Mouse (Mus musculus) intestine, postnatal 0 days (tissue): ENCODE data around the gene Ppp3r2. TPM values are rescaled to one million over a fixed set of nuclear protein-coding genes. Genes with fewer than 3 reads are reported as not detected.

Experiments used
- ATAC-seq: fragments of 200-750 bp; cut with Nextera tagmentation; 2 replicates; pipeline ENCODE4 v1.8.0; 2017; ENCODE audit warnings: mild to moderate bottlenecking, moderate TSS enrichment, moderate library complexity
- H3K27ac ChIP-seq: fragments of 300-500 bp; sonication (generic); 2 replicates; pipeline ENCODE4 v1.5.1; 2014; ENCODE audit warnings: mild to moderate bottlenecking, low read depth, low read length, moderate library complexity
- H3K27me3 ChIP-seq: fragments of 300-500 bp; sonication (generic); replicated peaks from 2 replicates; pipeline ENCODE4 v1.6.1; 2014; ENCODE audit warnings: low read length, mixed read lengths; ENCODE audit not compliant: control insufficient read depth, insufficient read depth
- H3K36me3 ChIP-seq: fragments of 300-500 bp; sonication (generic); 2 replicates; pipeline ENCODE4 v1.6.1; 2014; ENCODE audit warnings: mild to moderate bottlenecking, moderate library complexity; ENCODE audit not compliant: control insufficient read depth, insufficient read depth
- H3K4me1 ChIP-seq: fragments of 300-500 bp; sonication (generic); replicated peaks from 2 replicates; pipeline ENCODE4 v1.6.1; 2014; ENCODE audit warnings: antibody characterized with exemption, low read length, mixed read lengths; ENCODE audit not compliant: control insufficient read depth, insufficient read depth
- H3K4me2 ChIP-seq: fragments of 300-500 bp; sonication (generic); replicated peaks from 2 replicates; pipeline ENCODE4 v1.6.1; 2014; ENCODE audit warnings: low read depth, mild to moderate bottlenecking, moderate library complexity
- H3K4me3 ChIP-seq: fragments of 300-500 bp; sonication (generic); 2 replicates; pipeline ENCODE4 v1.5.1; 2014; ENCODE audit warnings: low read depth, low read length
- H3K9ac ChIP-seq: fragments of 300-500 bp; sonication (generic); 2 replicates; pipeline ENCODE4 v1.6.1; 2014; ENCODE audit warnings: mild to moderate bottlenecking, low read depth, low read length
- H3K9me3 ChIP-seq: fragments of 300-500 bp; sonication (generic); 2 replicates; pipeline ENCODE4 v1.6.1; 2016; ENCODE audit warnings: mixed run types; ENCODE audit not compliant: control insufficient read depth
- CTCF ChIP-seq: sonication (generic); IDR thresholded peaks from 2 replicates; pipeline ENCODE4 v1.5.1; 2016; ENCODE audit warnings: low read depth, mild to moderate bottlenecking, control low read depth, antibody characterized with exemption, moderate library complexity
- WGBS: fragments of 180-500 bp; shearing (Covaris S2); extraction: QIAGEN DNeasy Blood & Tissue Kit; methylation state at CpG from one replicate; pipeline ENCODE4 v1.1.7; 2014; 5-methylcytosine and 5-hydroxymethylcytosine counted together
- polyA plus RNA-seq: library from polyadenylated mRNA; unstranded; fragments of >200 nt; fragmentation: Nextera tagmentation; extraction: Ambion mirVana; gene quantifications from 2 replicates; pipeline ENCODE4 v1.2.1, GENCODE M21; 2015

The Ppp3r2 gene
- polyA plus RNA-seq, 1 experiment from 2014 or later = not detected

- peaks cover 44% of the 10 kb centered on the region for H3K36me3 ChIP-seq
- H3K4me2 ChIP-seq = no peak overlapping the region
- 90% methylated on average over 11 of the region's 11 CpGs for WGBS
- H3K4me3 ChIP-seq = no peak overlapping the region
- no peak overlapping the region for H3K9ac ChIP-seq
- H3K27ac ChIP-seq = no peak overlapping the region
- no peaks in the 10 kb centered on the region for H3K27me3 ChIP-seq
- no peak for ATAC-seq
- no peaks in the 10 kb centered on the region for H3K4me1 ChIP-seq
- no peaks in the 10 kb centered on the region for H3K9me3 ChIP-seq
- TF ChIP-seq CTCF = no peak
Observed at GRCm38 (mm10) chr4:49637821-49638220, 44.0 kb downstream of the Ppp3r2 start.

- Histone ChIP-seq H3K27me3 (no peaks in the 10 kb centered on the region), H3K9me3 (no peaks in the 10 kb centered on the region), H3K27ac (peak overlapping the region; percentile 83), H3K4me1 (no peaks in the 10 kb centered on the region), H3K4me3 (peak overlapping the region; percentile 75), H3K4me2 (peak overlapping the region; percentile 81), H3K36me3 (peaks cover 14% of the 10 kb centered on the region), H3K9ac (peak overlapping the region; percentile 78)
- no peak for TF ChIP-seq CTCF
- WGBS = under 1% methylated on average over 30 of the region's 30 CpGs
- no peak; the same call in 1 of the 2 replicates for ATAC-seq
Observed at GRCm38 (mm10) chr4:49632139-49632481, 49.7 kb downstream of the Ppp3r2 start.

GRCm38 (mm10) chr4:49631319-49632138 lies 50.3 kb downstream of the Ppp3r2 start, which contains the start of gene Rnf20:
Gene Rnf20, plus strand, starts transcription at chr4:49632006.
- no peaks in the 10 kb centered on the region for H3K27me3 ChIP-seq
- 2% methylated on average over 37 of the region's 37 CpGs for WGBS
- no peaks in the 10 kb centered on the region for H3K4me1 ChIP-seq
- H3K4me2 ChIP-seq = peak within 1 kb of the TSS; percentile 81
- no peak for TF ChIP-seq CTCF
- peak; percentile 96 for ATAC-seq
- H3K9ac ChIP-seq = peak within 1 kb of the TSS; percentile 78
- peak within 1 kb of the TSS; percentile 83 for H3K27ac ChIP-seq
- H3K36me3 ChIP-seq = peaks cover 13% of the 10 kb centered on the region
- H3K9me3 ChIP-seq = no peaks in the 10 kb centered on the region
- H3K4me3 ChIP-seq = peak within 1 kb of the TSS; percentile 75

GRCm38 (mm10) chr4:49628941-49629340 lies 52.9 kb downstream of the Ppp3r2 start:
- no peak overlapping the region for H3K4me3 ChIP-seq
- no peak overlapping the region for H3K9ac ChIP-seq
- 57% methylated on average over 5 of the region's 5 CpGs for WGBS
- ATAC-seq = no peak
- no peaks in the 10 kb centered on the region for H3K9me3 ChIP-seq
- H3K27me3 ChIP-seq = no peaks in the 10 kb centered on the region
- no peaks in the 10 kb centered on the region for H3K4me1 ChIP-seq
- peak overlapping the region; percentile 41; the same call in 1 of the 2 replicates for H3K27ac ChIP-seq
- no peaks in the 10 kb centered on the region; the same call in 1 of the 2 replicates for H3K36me3 ChIP-seq
- TF ChIP-seq CTCF = no peak
- no peak overlapping the region for H3K4me2 ChIP-seq

Other genes with a start within 250 kb of the Ppp3r2 start
- 8.4 and 10.6 TPM in 2 replicates for gene Acnat1, start 208.1 kb downstream of the Ppp3r2 start, polyA plus RNA-seq
- 0.52 and 0.64 TPM in 2 replicates for gene Baat, start 175.5 kb downstream of the Ppp3r2 start, polyA plus RNA-seq
- gene Mrpl50, start 160.9 kb downstream of the Ppp3r2 start, polyA plus RNA-seq = 46.0 and 46.3 TPM in 2 replicates
- 2.0 and 2.4 TPM in 2 replicates for gene Zfp189, start 160.8 kb downstream of the Ppp3r2 start, polyA plus RNA-seq
- 1,579 and 1,674 TPM in 2 replicates for gene Aldob, start 132.5 kb downstream of the Ppp3r2 start, polyA plus RNA-seq
- 22.6 and 23.6 TPM in 2 replicates for gene Tmem246, start 84.1 kb downstream of the Ppp3r2 start, polyA plus RNA-seq
- gene Rnf20, start 50.0 kb downstream of the Ppp3r2 start, polyA plus RNA-seq = 15.6 and 16.4 TPM in 2 replicates
- gene Grin3a, start 163.7 kb upstream of the Ppp3r2 start, polyA plus RNA-seq = 0.26 TPM in 2 replicates